8 mouse cellular contexts compared by ENCODE assay signal in the genomic region with DNA sequence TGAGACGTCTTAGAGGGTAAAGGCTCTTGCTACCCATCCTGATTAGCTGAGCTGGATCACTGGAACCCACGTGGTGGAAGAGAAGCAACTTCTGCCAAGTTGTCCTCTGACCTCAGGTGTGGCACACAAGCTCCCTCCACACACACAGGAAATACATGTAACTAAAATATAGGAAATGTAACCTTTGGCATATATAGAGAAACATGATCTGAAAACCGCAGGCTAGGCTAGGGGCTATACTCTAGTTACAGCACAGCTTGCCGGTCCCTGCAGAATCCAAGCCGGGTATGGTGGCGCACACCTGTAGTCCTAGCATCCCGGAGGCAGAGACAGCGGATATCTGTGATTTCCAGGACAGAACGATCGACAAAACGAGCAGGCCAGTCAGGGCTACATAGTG. TPM values are rescaled to one million over a fixed set of nuclear protein-coding genes. Genes with fewer than 3 reads are reported as not detected.
DNase-seq lines count a peak whose midpoint lies in the region; ATAC-seq and TF ChIP-seq lines count a peak whose summit lies in the region.

No protein-coding gene starts in this region.

- peak overlapping the region; percentile 94 for H3K27ac ChIP-seq in kidney, adult 2 months (ENCODE audit: insufficient read depth, low read depth, low read length)
- peak overlapping the region; percentile 79 for H3K27ac ChIP-seq in forebrain, embryonic 11.5 days (ENCODE audit: low read depth, low read length)
- peak overlapping the region; percentile 87 for H3K27ac ChIP-seq in limb, embryonic 13.5 days
- peak overlapping the region; percentile 99 for H3K27ac ChIP-seq in small intestine, adult 2 months (ENCODE audit: insufficient read depth, low read depth, low read length)

- TF ChIP-seq CTCF in kidney, adult 2 months (conservative IDR thresholded peaks at IDR 0.05; ENCODE audit: insufficient read depth, insufficient read length, low read depth, low read length) = no peak
- TF ChIP-seq CTCF in small intestine, adult 2 months (IDR thresholded peaks at IDR 0.05; ENCODE audit: extremely low read depth, insufficient read length, insufficient replicate concordance, low read depth, low read length) = no peak

- no peaks in the 10 kb centered on the region; the same call in 1 of the 2 replicates for H3K36me3 ChIP-seq in kidney, adult 2 months (ENCODE audit: control insufficient read depth, insufficient read depth, low read length)
- H3K36me3 ChIP-seq in forebrain, embryonic 11.5 days (ENCODE audit: control insufficient read depth, insufficient read depth, low read length) = no peaks in the 10 kb centered on the region; the same call in 1 of the 2 replicates
- peaks cover 15% of the 10 kb centered on the region for H3K36me3 ChIP-seq in limb, embryonic 13.5 days
- peaks cover 5% of the 10 kb centered on the region; the same call in 1 of the 2 replicates for H3K36me3 ChIP-seq in small intestine, adult 2 months (ENCODE audit: control insufficient read depth, insufficient read depth, low read length)

- WGBS in kidney, adult 2 months = under 1% methylated on average over 11 of the region's 11 CpGs
- WGBS in forebrain, embryonic 11.5 days = 1% methylated on average over 11 of the region's 11 CpGs
- under 1% methylated on average over 11 of the region's 11 CpGs for WGBS in limb, embryonic 13.5 days
- under 1% methylated on average over 11 of the region's 11 CpGs for WGBS in small intestine, adult 2 months

- no peak for TF ChIP-seq POLR2A in kidney, adult 2 months (IDR thresholded peaks at IDR 0.05; ENCODE audit: low read depth, low read length)
- no peak for TF ChIP-seq POLR2A in small intestine, adult 2 months (IDR thresholded peaks at IDR 0.05; ENCODE audit: low read depth, low read length)

- DNase-seq in kidney, adult 2 months = peak; percentile 42
- no peak for DNase-seq in kidney, adult 18-20 months
- peak; percentile 49 for DNase-seq in MEL-GATA-1-ER (ENCODE audit: extremely low read depth, low read depth)
- DNase-seq in forebrain, embryonic 11.5 days (ENCODE audit: low spot score) = no peak
- no peak for DNase-seq in layer of hippocampus, postnatal 25 days (ENCODE audit: extremely low spot score in 1 of 2, low spot score in 1 of 2)
- no peak for DNase-seq in adrenal gland, postnatal 36 days

- H3K4me2 ChIP-seq in forebrain, embryonic 11.5 days (ENCODE audit: low read depth, low read length, severe bottlenecking) = peak overlapping the region; percentile 91
- H3K4me2 ChIP-seq in limb, embryonic 13.5 days (replicated peaks) = peak overlapping the region; percentile 91

- H3K9ac ChIP-seq in forebrain, embryonic 11.5 days (ENCODE audit: low read length) = peak overlapping the region; percentile 78
- H3K9ac ChIP-seq in limb, embryonic 13.5 days = peak overlapping the region; percentile 80

- ATAC-seq in forebrain, embryonic 11.5 days (replicated peaks; ENCODE audit: low FRiP score) = peak; percentile 58
- ATAC-seq in limb, embryonic 13.5 days (ENCODE audit: low FRiP score, low read depth) = peak; percentile 48

- H3K27me3 ChIP-seq in kidney, adult 2 months (replicated peaks; ENCODE audit: control insufficient read depth, insufficient read depth, low read length) = no peaks in the 10 kb centered on the region
- H3K27me3 ChIP-seq in forebrain, embryonic 11.5 days (ENCODE audit: control insufficient read depth, insufficient read depth, low read length) = no peaks in the 10 kb centered on the region
- no peaks in the 10 kb centered on the region for H3K27me3 ChIP-seq in limb, embryonic 13.5 days
- no peaks in the 10 kb centered on the region for H3K27me3 ChIP-seq in small intestine, adult 2 months (ENCODE audit: control insufficient read depth, insufficient read depth, low read length)

- peak overlapping the region; percentile 81 for H3K4me3 ChIP-seq in kidney, adult 2 months (ENCODE audit: insufficient read depth, low read depth, low read length)
- peak overlapping the region; percentile 80 for H3K4me3 ChIP-seq in forebrain, embryonic 11.5 days (ENCODE audit: low read depth, low read length)
- peak overlapping the region; percentile 78 for H3K4me3 ChIP-seq in limb, embryonic 13.5 days
- peak overlapping the region; percentile 76 for H3K4me3 ChIP-seq in small intestine, adult 2 months (ENCODE audit: low read depth, low read length)

- H3K9me3 ChIP-seq in forebrain, embryonic 11.5 days (ENCODE audit: control insufficient read depth, low read length) = no peaks in the 10 kb centered on the region
- H3K9me3 ChIP-seq in limb, embryonic 13.5 days = no peaks in the 10 kb centered on the region

- peaks cover 3% of the 10 kb centered on the region; the same call in 1 of the 2 replicates for H3K4me1 ChIP-seq in kidney, adult 2 months (ENCODE audit: control insufficient read depth, insufficient read depth, low read length)
- no peaks in the 10 kb centered on the region; the same call in 1 of the 2 replicates for H3K4me1 ChIP-seq in forebrain, embryonic 11.5 days (replicated peaks; ENCODE audit: control insufficient read depth, insufficient read depth, low read length)
- peaks cover 16% of the 10 kb centered on the region for H3K4me1 ChIP-seq in limb, embryonic 13.5 days
- peaks cover 2% of the 10 kb centered on the region; the same call in 1 of the 2 replicates for H3K4me1 ChIP-seq in small intestine, adult 2 months (ENCODE audit: control insufficient read depth, insufficient read depth, insufficient read length, low read length)

RNA-seq across cellular contexts. Expression of a gene that starts 0.5 kb away (rescaled TPM):
- 6.5 and 9.3 TPM in 2 replicates for polyA plus RNA-seq in kidney, adult 2 months (2012; rRNA removed)
- 54.8 and 58.6 TPM in 2 replicates for polyA plus RNA-seq in forebrain, embryonic 11.5 days (2014; fragmentation: Nextera tagmentation; extraction: Ambion mirVana)
- polyA plus RNA-seq in limb, embryonic 13.5 days (2015; fragmentation: Nextera tagmentation; extraction: Ambion mirVana) = 42.3 and 44.1 TPM in 2 replicates
- polyA plus RNA-seq in small intestine, adult 2 months (2012; rRNA removed) = 3.9 and 5.4 TPM in 2 replicates
- total RNA-seq in layer of hippocampus, postnatal 25 days (2021) = 10 to 100 TPM; 34.3 to 42.3 TPM
- 10 to 100 TPM; 39.9 to 43.1 TPM for total RNA-seq in adrenal gland, postnatal 36 days (2021)

RNA-seq across cellular contexts. Expression of a gene that starts 31.6 kb away (rescaled TPM):
- 16.8 and 17.9 TPM in 2 replicates for polyA plus RNA-seq in kidney, adult 2 months (2012; rRNA removed)
- polyA plus RNA-seq in forebrain, embryonic 11.5 days (2014; fragmentation: Nextera tagmentation; extraction: Ambion mirVana) = 88.6 and 92.3 TPM in 2 replicates
- polyA plus RNA-seq in limb, embryonic 13.5 days (2015; fragmentation: Nextera tagmentation; extraction: Ambion mirVana) = 96.5 and 99.4 TPM in 2 replicates
- polyA plus RNA-seq in small intestine, adult 2 months (2012; rRNA removed) = 15.3 and 25.4 TPM in 2 replicates
- total RNA-seq in layer of hippocampus, postnatal 25 days (2021) = 100 to 1,000 TPM in 1 of 2 experiments, 10 to 100 TPM in 1; 92.7 to 121 TPM
- 10 to 100 TPM; 87.7 to 88.4 TPM for total RNA-seq in adrenal gland, postnatal 36 days (2021)

Comparison
In these comparisons a context has a peak if more than half of its experiments do, and no peak if none do; other contexts are left out.
1. DNase-seq: peak in kidney, adult 2 months (single experiment) and MEL-GATA-1-ER (single experiment); none in kidney, adult 18-20 months (single experiment), forebrain, embryonic 11.5 days (single experiment), layer of hippocampus, postnatal 25 days (0 of 2) and adrenal gland, postnatal 36 days (0 of 2).
2. Peak in every context shown above with its lines, with median percentiles within 50 percentile points of each other: H3K27ac ChIP-seq and H3K4me3 ChIP-seq.